Mouse (Mus musculus): ENCODE measurements around the gene Adgrl3.

DNA sequence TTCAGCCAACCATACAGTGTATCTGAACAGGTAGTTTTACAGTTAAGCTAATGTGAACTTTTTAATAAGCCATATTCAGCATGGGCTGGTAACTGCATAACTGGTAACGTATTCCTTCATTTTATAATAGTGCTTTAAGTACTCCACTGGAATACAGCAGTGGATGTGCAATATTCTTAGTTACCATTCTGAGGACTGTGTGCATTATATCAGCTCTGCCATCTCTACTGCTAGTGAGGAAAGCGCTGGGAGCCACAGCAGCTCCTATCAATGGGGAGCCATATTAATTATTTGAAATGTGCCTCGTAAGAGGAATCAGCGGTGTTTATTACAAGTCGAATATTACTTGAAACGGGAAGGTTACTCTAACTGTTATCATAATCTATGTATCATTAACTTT, 539.0 kb downstream of the Adgrl3 start:
- no peak for TF ChIP-seq POLR2A (IDR thresholded peaks at IDR 0.05; ENCODE audit: insufficient read length, low read depth)
- no peak for TF ChIP-seq POLR2AphosphoS2 (IDR thresholded peaks at IDR 0.05; ENCODE audit: insufficient read length, low read depth)
- TF ChIP-seq USF1 (IDR thresholded peaks at IDR 0.05; ENCODE audit: low read depth), result no peak
- no peak for TF ChIP-seq CEBPB (IDR thresholded peaks at IDR 0.05; ENCODE audit: insufficient read depth, poor library complexity, severe bottlenecking)
- no peak for TF ChIP-seq MAX (IDR thresholded peaks at IDR 0.05; ENCODE audit: low read depth)
- no peak for TF ChIP-seq REST (IDR thresholded peaks at IDR 0.05; ENCODE audit: insufficient read depth, insufficient read length)
- no peak for TF ChIP-seq MYOG (IDR thresholded peaks at IDR 0.05; ENCODE audit: control insufficient read depth in 1 of 3, insufficient read depth in 1 of 3, insufficient read length in 2 of 3, low read depth in 2 of 3)
